Mouse (Mus musculus): ENCODE data around the gene Gm43518. TPM values are rescaled to one million over a fixed set of nuclear protein-coding genes. Genes with fewer than 3 reads are reported as not detected.

Gene Gm43518
- polyA plus RNA-seq, 1 experiment from 2014 or later = 2.4 TPM

DNA sequence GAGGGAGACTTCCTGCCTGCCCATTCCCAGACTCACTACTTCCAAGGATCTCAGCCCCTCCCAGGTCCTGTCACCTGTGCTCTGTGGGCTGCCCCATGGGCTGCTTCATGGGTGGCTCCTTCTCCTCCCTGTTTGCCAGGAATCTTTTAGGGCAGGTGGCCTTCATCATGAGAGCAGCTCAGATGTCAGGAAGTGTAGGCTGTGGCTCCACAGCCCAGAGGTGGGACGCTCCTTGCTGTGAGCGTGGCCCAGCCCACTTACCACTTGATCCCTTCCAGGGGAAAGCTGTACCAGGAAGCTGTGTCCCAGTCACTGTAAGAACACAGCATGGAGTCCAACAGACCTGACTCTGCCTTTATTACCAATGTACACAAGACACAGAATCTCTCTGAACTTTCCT is 59.7 kb downstream of the Gm43518 start:
- ATAC-seq (ENCODE audit: low FRiP score) (no peak), DNase-seq (ENCODE audit: low spot score) (no peak)
- H3K27me3 ChIP-seq (ENCODE audit: control insufficient read depth, insufficient read depth, low read length) = peaks cover 8% of the 10 kb centered on the region; the same call in 1 of the 2 replicates
- H3K36me3 ChIP-seq (ENCODE audit: control insufficient read depth, insufficient read depth, low read length) = no peaks in the 10 kb centered on the region
- 83% methylated on average over 2 of the region's 2 CpGs for WGBS
- H3K9me3 ChIP-seq (ENCODE audit: control insufficient read depth, low read length) = no peaks in the 10 kb centered on the region
- no peak overlapping the region for H3K4me2 ChIP-seq (replicated peaks; ENCODE audit: low read depth, low read length)
- no peak overlapping the region for H3K9ac ChIP-seq (ENCODE audit: low read depth, low read length)
- no peak overlapping the region for H3K27ac ChIP-seq (ENCODE audit: low read depth, low read length)
- no peak overlapping the region for H3K4me3 ChIP-seq (ENCODE audit: low read depth, low read length)
- peaks cover 8% of the 10 kb centered on the region; the same call in 1 of the 2 replicates for H3K4me1 ChIP-seq (replicated peaks; ENCODE audit: control insufficient read depth, insufficient read depth, low read length)

DNA sequence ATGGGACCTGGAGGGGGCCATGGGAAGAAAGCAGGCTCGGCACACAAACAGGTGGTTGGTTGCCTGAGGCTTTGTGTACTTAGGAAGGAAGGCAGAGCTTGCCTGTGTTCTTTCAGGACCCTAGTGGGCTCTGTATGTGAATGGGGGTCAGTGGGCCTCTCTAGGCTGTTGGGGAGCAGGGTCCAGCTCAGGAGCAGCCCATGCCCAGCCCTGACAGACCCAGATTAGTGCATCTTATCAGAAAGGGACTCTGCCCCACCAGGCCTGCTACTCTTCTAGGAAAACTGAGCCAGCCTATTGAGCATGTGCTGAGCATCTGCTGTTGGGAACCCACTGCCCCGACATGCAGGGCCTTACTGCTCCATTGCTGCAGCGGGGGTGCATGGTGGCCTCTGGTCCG is 60.3 kb downstream of the Gm43518 start:
- no peak for DNase-seq (ENCODE audit: low spot score)

More for the DNA sequence above, 60.3 kb downstream of the Gm43518 start:
- no peak overlapping the region for H3K4me3 ChIP-seq (ENCODE audit: low read depth, low read length)
- H3K4me2 ChIP-seq (replicated peaks; ENCODE audit: low read depth, low read length) = no peak overlapping the region
- H3K4me1 ChIP-seq (replicated peaks; ENCODE audit: control insufficient read depth, insufficient read depth, low read length) = peaks cover 8% of the 10 kb centered on the region; the same call in 1 of the 2 replicates
- ATAC-seq (ENCODE audit: low FRiP score) = no peak
- H3K9ac ChIP-seq (ENCODE audit: low read depth, low read length) = no peak overlapping the region
- H3K9me3 ChIP-seq (ENCODE audit: control insufficient read depth, low read length) = no peaks in the 10 kb centered on the region
- H3K27me3 ChIP-seq (ENCODE audit: control insufficient read depth, insufficient read depth, low read length) = peaks cover 12% of the 10 kb centered on the region; the same call in 1 of the 2 replicates
- no peak overlapping the region for H3K27ac ChIP-seq (ENCODE audit: low read depth, low read length)
- 86% methylated on average over 4 of the region's 4 CpGs for WGBS
- H3K36me3 ChIP-seq (ENCODE audit: control insufficient read depth, insufficient read depth, low read length) = no peaks in the 10 kb centered on the region

Other genes with a start within 250 kb of the Gm43518 start
- 43.8 and 51.2 TPM in 2 replicates for gene Clip1, start 242.8 kb upstream of the Gm43518 start, polyA plus RNA-seq (2014; fragmentation: Nextera tagmentation; extraction: Ambion mirVana)
- 73.4 and 83.6 TPM in 2 replicates for gene Zcchc8, start 206.3 kb upstream of the Gm43518 start, polyA plus RNA-seq (2014; fragmentation: Nextera tagmentation; extraction: Ambion mirVana)
- 165 and 183 TPM in 2 replicates for gene Rsrc2, start 178.0 kb upstream of the Gm43518 start, polyA plus RNA-seq (2014; fragmentation: Nextera tagmentation; extraction: Ambion mirVana)
- gene Kntc1, start 177.7 kb upstream of the Gm43518 start, polyA plus RNA-seq (2014; fragmentation: Nextera tagmentation; extraction: Ambion mirVana) = 27.0 and 30.5 TPM in 2 replicates
- not detected in 2 replicates for gene Hcar2, start 61.9 kb upstream of the Gm43518 start, polyA plus RNA-seq (2014; fragmentation: Nextera tagmentation; extraction: Ambion mirVana)
- 0.04 and 0.12 TPM in 2 replicates for gene Hcar1, start 47.4 kb upstream of the Gm43518 start, polyA plus RNA-seq (2014; fragmentation: Nextera tagmentation; extraction: Ambion mirVana)
- 154 and 172 TPM in 2 replicates for gene Denr, start 20.2 kb upstream of the Gm43518 start, polyA plus RNA-seq (2014; fragmentation: Nextera tagmentation; extraction: Ambion mirVana)
- gene Ccdc62, start 3.3 kb downstream of the Gm43518 start, polyA plus RNA-seq (2014; fragmentation: Nextera tagmentation; extraction: Ambion mirVana) = 4.3 and 5.4 TPM in 2 replicates
- gene Hip1r, start 46.2 kb downstream of the Gm43518 start, polyA plus RNA-seq (2014; fragmentation: Nextera tagmentation; extraction: Ambion mirVana) = 6.0 and 9.7 TPM in 2 replicates
- 38.3 and 48.8 TPM in 2 replicates for gene Vps37b, start 104.9 kb downstream of the Gm43518 start, polyA plus RNA-seq (2014; fragmentation: Nextera tagmentation; extraction: Ambion mirVana)
- 0.71 and 0.76 TPM in 2 replicates for gene Abcb9, start 168.4 kb downstream of the Gm43518 start, polyA plus RNA-seq (2014; fragmentation: Nextera tagmentation; extraction: Ambion mirVana)
- 13.1 and 13.3 TPM in 2 replicates for gene Ogfod2, start 184.9 kb downstream of the Gm43518 start, polyA plus RNA-seq (2014; fragmentation: Nextera tagmentation; extraction: Ambion mirVana)
- gene Arl6ip4, start 188.7 kb downstream of the Gm43518 start, polyA plus RNA-seq (2014; fragmentation: Nextera tagmentation; extraction: Ambion mirVana) = 80.8 and 91.5 TPM in 2 replicates